Mouse (Mus musculus) MEL (cell line): Measurements from ENCODE around the gene Cdk14. TPM values are rescaled to one million over a fixed set of nuclear protein-coding genes. Genes with fewer than 3 reads are reported as not detected.

Experiments used
- DNase-seq: peaks from one replicate; pipeline ENCODE4 v3.0.0; 2011; ENCODE audit warnings: low read depth, low spot score
- H3K27ac ChIP-seq: 2 replicates; pipeline ENCODE4 v1.5.1; 2012; ENCODE audit warnings: low read depth, mild to moderate bottlenecking, control low read depth, low read length, moderate library complexity; ENCODE audit not compliant: control insufficient read depth
- H3K27me3 ChIP-seq, 2 experiments: fragments of 150-350 bp in 1 of 2; sonication (generic) in 1 of 2; 2 replicates each; pipeline ENCODE4 v1.6.1; 2012; ENCODE audit warnings: low read length in 2 of 2, mild to moderate bottlenecking in 2 of 2, improper control_type of control experiment in 1 of 2, moderate library complexity in 1 of 2; ENCODE audit not compliant: insufficient read depth in 2 of 2, control insufficient read depth in 1 of 2
- H3K36me3 ChIP-seq, 2 experiments: 2 replicates each; pipeline ENCODE4 v1.6.1; 2012 to 2014; ENCODE audit warnings: low read length in 2 of 2, improper control_type of control experiment in 1 of 2, inconsistent platforms in 1 of 2, mild to moderate bottlenecking in 1 of 2; ENCODE audit not compliant: insufficient read depth in 2 of 2, control insufficient read depth in 1 of 2
- H3K4me1 ChIP-seq, 2 experiments: fragments of 150-350 bp in 1 of 2; sonication (generic) in 1 of 2; 2 replicates each; pipeline ENCODE4 v1.6.1; 2012; ENCODE audit warnings: low read length in 2 of 2, improper control_type of control experiment in 1 of 2, mild to moderate bottlenecking in 1 of 2; ENCODE audit not compliant: insufficient read depth in 2 of 2, control insufficient read depth in 1 of 2
- H3K4me3 ChIP-seq, 2 experiments: fragments of 150-350 bp in 1 of 2; sonication (generic) in 1 of 2; 2 replicates each; pipeline ENCODE4 v1.5.1; 2012; ENCODE audit warnings: low read depth in 2 of 2, low read length in 2 of 2, mild to moderate bottlenecking in 2 of 2, moderate library complexity in 2 of 2, control low read depth in 1 of 2, improper control_type of control experiment in 1 of 2; ENCODE audit not compliant: control insufficient read depth in 1 of 2, insufficient read depth in 1 of 2
- H3K79me2 ChIP-seq: 2 replicates; pipeline ENCODE4 v1.6.1; 2012; ENCODE audit warnings: mild to moderate bottlenecking, low read length, moderate library complexity; ENCODE audit not compliant: control insufficient read depth, poor library complexity, insufficient read depth
- H3K9ac ChIP-seq: 2 replicates; pipeline ENCODE4 v1.6.1; 2012; ENCODE audit warnings: low read depth, mild to moderate bottlenecking, control low read depth, low read length, moderate library complexity; ENCODE audit not compliant: control insufficient read depth, poor library complexity, severe bottlenecking
- H3K9me3 ChIP-seq: fragments of 150-350 bp; sonication (generic); replicated peaks from 2 replicates; pipeline ENCODE4 v1.6.1; 2012; ENCODE audit warnings: mild to moderate bottlenecking, low read length, improper control_type of control experiment, moderate library complexity; ENCODE audit not compliant: insufficient read depth
- BHLHE40 ChIP-seq: IDR thresholded peaks from 2 replicates; pipeline ENCODE4 v1.6.1; 2012; ENCODE audit warnings: low read depth, mild to moderate bottlenecking, inconsistent platforms, low read length, improper control_type of control experiment, borderline replicate concordance
- CHD2 ChIP-seq: IDR thresholded peaks from 2 replicates; pipeline ENCODE4 v1.6.1; 2011; ENCODE audit warnings: low read length, improper control_type of control experiment
- CTCF ChIP-seq, 3 experiments: IDR thresholded peaks in 2 of 3; conservative IDR thresholded peaks in 1 of 3; 2 replicates each; pipeline ENCODE4 v1.5.1; 2011 to 2012; ENCODE audit warnings: low read length in 3 of 3, low read depth in 2 of 3, mild to moderate bottlenecking in 2 of 3, improper control_type of control experiment in 1 of 3, inconsistent platforms in 1 of 3, mixed read lengths in 1 of 3, moderate library complexity in 1 of 3; ENCODE audit not compliant: control insufficient read depth in 1 of 3, insufficient read depth in 1 of 3, poor library complexity in 1 of 3, severe bottlenecking in 1 of 3
- E2F4 ChIP-seq: IDR thresholded peaks from 2 replicates; pipeline ENCODE4 v1.6.1; 2011; ENCODE audit warnings: low read depth, low read length, improper control_type of control experiment, borderline replicate concordance
- ELF1 ChIP-seq: IDR thresholded peaks from 2 replicates; pipeline ENCODE4 v1.6.1; 2014; ENCODE audit warnings: low read depth, mild to moderate bottlenecking, inconsistent platforms, low read length, improper control_type of control experiment, moderate library complexity
- EP300 ChIP-seq, 2 experiments: IDR thresholded peaks; 2 replicates each; pipeline ENCODE4 v1.6.1; 2011; ENCODE audit warnings: improper control_type of control experiment in 2 of 2, low read length in 2 of 2, low read depth in 1 of 2, mild to moderate bottlenecking in 1 of 2
- GABPA ChIP-seq: IDR thresholded peaks from 2 replicates; pipeline ENCODE4 v1.6.1; 2012; ENCODE audit warnings: low read depth, mild to moderate bottlenecking, inconsistent platforms, low read length, improper control_type of control experiment, moderate library complexity
- GATA1 ChIP-seq: IDR thresholded peaks from 2 replicates; pipeline ENCODE4 v1.6.1; 2011; ENCODE audit warnings: low read depth, low read length, improper control_type of control experiment
- HCFC1 ChIP-seq: IDR thresholded peaks from 2 replicates; pipeline ENCODE4 v1.6.1; 2012; ENCODE audit warnings: low read depth, mild to moderate bottlenecking, inconsistent platforms, low read length, improper control_type of control experiment, moderate library complexity
- KAT2A ChIP-seq: conservative IDR thresholded peaks from 2 replicates; pipeline ENCODE4 v1.6.1; 2012; ENCODE audit warnings: low read depth, low read length, improper control_type of control experiment, inconsistent platforms
- MAFK ChIP-seq: IDR thresholded peaks from 2 replicates; pipeline ENCODE4 v1.6.1; 2011; ENCODE audit warnings: low read depth, mild to moderate bottlenecking, low read length, improper control_type of control experiment, borderline replicate concordance
- MEF2A ChIP-seq: IDR thresholded peaks from 2 replicates; pipeline ENCODE4 v1.6.1; 2014; ENCODE audit warnings: low read depth, mild to moderate bottlenecking, inconsistent platforms, low read length, improper control_type of control experiment; ENCODE audit not compliant: poor library complexity, insufficient replicate concordance, severe bottlenecking; ENCODE audit errors: extremely low read depth
- MXI1 ChIP-seq: IDR thresholded peaks from 2 replicates; pipeline ENCODE4 v1.6.1; 2011; ENCODE audit warnings: mild to moderate bottlenecking, low read depth, low read length, improper control_type of control experiment
- MYC ChIP-seq: IDR thresholded peaks from 2 replicates; pipeline ENCODE4 v1.6.1; 2011; ENCODE audit warnings: low read depth, mild to moderate bottlenecking, low read length, improper control_type of control experiment, moderate library complexity
- NRF1 ChIP-seq: IDR thresholded peaks from 2 replicates; pipeline ENCODE4 v1.6.1; 2014; ENCODE audit warnings: low read depth, mild to moderate bottlenecking, inconsistent platforms, low read length, improper control_type of control experiment, moderate library complexity; ENCODE audit not compliant: poor library complexity, insufficient read depth, severe bottlenecking
- POLR2AphosphoS5 ChIP-seq: IDR thresholded peaks from 2 replicates; pipeline ENCODE4 v1.6.1; 2012; ENCODE audit warnings: low read depth, borderline replicate concordance, mild to moderate bottlenecking, inconsistent platforms, low read length, moderate library complexity, mixed read lengths
- RAD21 ChIP-seq: IDR thresholded peaks from 2 replicates; pipeline ENCODE4 v1.6.1; 2011; ENCODE audit warnings: mild to moderate bottlenecking, low read depth, low read length, improper control_type of control experiment
- RCOR1 ChIP-seq: IDR thresholded peaks from 2 replicates; pipeline ENCODE4 v1.6.1; 2012; ENCODE audit warnings: low read depth, mild to moderate bottlenecking, inconsistent platforms, low read length, improper control_type of control experiment
- SIN3A ChIP-seq: IDR thresholded peaks from 2 replicates; pipeline ENCODE4 v1.6.1; 2012; ENCODE audit warnings: low read length, improper control_type of control experiment, inconsistent platforms
- SMC3 ChIP-seq: IDR thresholded peaks from 2 replicates; pipeline ENCODE4 v1.6.1; 2011; ENCODE audit warnings: low read depth, low read length, improper control_type of control experiment
- TAL1 ChIP-seq: IDR thresholded peaks from 2 replicates; pipeline ENCODE4 v1.6.1; 2012; ENCODE audit warnings: mild to moderate bottlenecking, inconsistent platforms, low read length, moderate library complexity, mixed read lengths
- TBP ChIP-seq: IDR thresholded peaks from 2 replicates; pipeline ENCODE4 v1.8.0; 2011; ENCODE audit warnings: low read depth, low read length, improper control_type of control experiment
- TCF12 ChIP-seq: IDR thresholded peaks from 2 replicates; pipeline ENCODE4 v1.6.1; 2014; ENCODE audit warnings: low read depth, mild to moderate bottlenecking, inconsistent platforms, low read length, improper control_type of control experiment, moderate library complexity
- USF1 ChIP-seq: IDR thresholded peaks from 2 replicates; pipeline ENCODE4 v1.6.1; 2014; ENCODE audit warnings: low read depth, mild to moderate bottlenecking, inconsistent platforms, low read length, improper control_type of control experiment, moderate library complexity
- polyA plus RNA-seq, 2 experiments: library from polyadenylated mRNA; stranded (reverse) in 1 of 2; unstranded in 1 of 2; fragments of >175 nt in 1 of 2; fragments of >200 nt in 1 of 2; gene quantifications; 2 replicates each; pipeline versions ENCODE4 v1.2.1 to v1.2.4; 2012; ENCODE audit warnings: low replicate concordance in 2 of 2, low read depth in 1 of 2; ENCODE audit not compliant: insufficient read length in 2 of 2, insufficient read depth in 1 of 2, missing spikeins in 1 of 2
- total RNA-seq: library from RNA; depleted of rRNA; stranded (reverse); fragments of 300-350 nt; gene quantifications from 2 replicates; pipeline ENCODE4 v1.2.3, GENCODE M21; 2012

Cdk14 gene
- total and polyA plus RNA-seq, 3 experiments, result not detected

GRCm38 (mm10) chr5:5033445-5033844 is 386.7 kb downstream of the Cdk14 start:
- H3K4me1 ChIP-seq, result no peaks in the 10 kb centered on the region
- no peaks in the 10 kb centered on the region for H3K36me3 ChIP-seq
- H3K27ac ChIP-seq, result no peak overlapping the region
- TF ChIP-seq ELF1 (no peak), USF1 (no peak), CTCF (IDR thresholded peaks at IDR 0.05 in 2 of 3, conservative IDR thresholded peaks at IDR 0.05 in 1 of 3; ENCODE audit: control insufficient read depth in 1 of 3, insufficient read depth in 1 of 3, low read depth in 2 of 3, low read length in 3 of 3, poor library complexity in 1 of 3, severe bottlenecking in 1 of 3) (no peak), EP300 (IDR thresholded peaks at IDR 0.05; ENCODE audit: low read depth in 1 of 2, low read length in 2 of 2) (no peak), RCOR1 (no peak), TAL1 (no peak), SIN3A (no peak), KAT2A (no peak)
- H3K27me3 ChIP-seq, result no peaks in the 10 kb centered on the region
- H3K79me2 ChIP-seq, result no peaks in the 10 kb centered on the region
- no peaks in the 10 kb centered on the region for H3K9me3 ChIP-seq
- no peak overlapping the region for H3K9ac ChIP-seq
- no peak overlapping the region for H3K4me3 ChIP-seq
- DNase-seq, result no peak

- TF ChIP-seq USF1 (no peak), TBP (no peak), MYC (no peak), SMC3 (no peak), SIN3A (no peak), HCFC1 (no peak), ELF1 (no peak), NRF1 (no peak), EP300 (IDR thresholded peaks at IDR 0.05; ENCODE audit: low read depth in 1 of 2, low read length in 2 of 2) (no peak), MEF2A (no peak)
Observed at GRCm38 (mm10) chr5:5032847-5033246, 387.3 kb downstream of the Cdk14 start.

GRCm38 (mm10) chr5:5032446-5032845 is 387.7 kb downstream of the Cdk14 start:
- H3K79me2 ChIP-seq, result no peaks in the 10 kb centered on the region
- H3K27me3 ChIP-seq, result no peaks in the 10 kb centered on the region
- H3K4me3 ChIP-seq, result no peak overlapping the region
- no peaks in the 10 kb centered on the region for H3K9me3 ChIP-seq
- no peak overlapping the region for H3K27ac ChIP-seq
- no peak for DNase-seq
- H3K36me3 ChIP-seq, result no peaks in the 10 kb centered on the region
- TF ChIP-seq BHLHE40 (no peak), MAFK (no peak), MXI1 (no peak), E2F4 (no peak), RAD21 (no peak), TCF12 (no peak), POLR2AphosphoS5 (no peak), GATA1 (no peak), NRF1 (no peak), TAL1 (no peak), CHD2 (no peak), GABPA (no peak), KAT2A (no peak)
- TF ChIP-seq, all 39 proteins: peak for 0
- H3K9ac ChIP-seq, result no peak overlapping the region
- H3K4me1 ChIP-seq, result no peaks in the 10 kb centered on the region

More at GRCm38 (mm10) chr5:5032847-5033246, 387.3 kb downstream of the Cdk14 start:
- Histone ChIP-seq H3K27me3 (no peaks in the 10 kb centered on the region), H3K36me3 (no peaks in the 10 kb centered on the region), H3K9me3 (no peaks in the 10 kb centered on the region), H3K79me2 (no peaks in the 10 kb centered on the region), H3K4me1 (no peaks in the 10 kb centered on the region), H3K4me3 (no peak overlapping the region), H3K9ac (no peak overlapping the region), H3K27ac (no peak overlapping the region)
- no peak for DNase-seq
